Mouse (Mus musculus) natural killer cell, adult 2 months (primary cell): ENCODE measurements around the gene Cdk19.

Experiments used
- DNase-seq, 2 experiments: peaks; one replicate each; pipeline ENCODE4 v3.0.0; 2022; ENCODE audit warnings: low spot score in 2 of 2

The Cdk19 gene

GRCm38 (mm10) chr10:40440740-40441139 lies 101.4 kb downstream of the Cdk19 start:
- no peak for DNase-seq

GRCm38 (mm10) chr10:40442076-40442475 lies 102.7 kb downstream of the Cdk19 start:
- no peak for DNase-seq

- DNase-seq = no peak
These were observed 104.0 kb downstream of the Cdk19 start for GRCm38 (mm10) chr10:40443371-40443770.

- DNase-seq = no peak
These were observed 104.5 kb downstream of the Cdk19 start for GRCm38 (mm10) chr10:40443806-40444357.

GRCm38 (mm10) chr10:40444586-40444985 lies 105.2 kb downstream of the Cdk19 start:
- no peak for DNase-seq

GRCm38 (mm10) chr10:40446088-40446604 lies 106.8 kb downstream of the Cdk19 start:
- no peak for DNase-seq

- no peak for DNase-seq
These were observed 107.3 kb downstream of the Cdk19 start for GRCm38 (mm10) chr10:40446630-40447029.

- DNase-seq = no peak
These were observed 107.9 kb downstream of the Cdk19 start for GRCm38 (mm10) chr10:40447295-40447694.

GRCm38 (mm10) chr10:40447921-40448320 lies 108.6 kb downstream of the Cdk19 start:
- peak in 1 of 2 experiments; percentile 5 for DNase-seq

GRCm38 (mm10) chr10:40448444-40448843 lies 109.1 kb downstream of the Cdk19 start:
- DNase-seq = no peak

GRCm38 (mm10) chr10:40449571-40449970 lies 110.2 kb downstream of the Cdk19 start:
- DNase-seq = no peak

GRCm38 (mm10) chr10:40450171-40450570 lies 110.8 kb downstream of the Cdk19 start:
- no peak for DNase-seq

- no peak for DNase-seq
These were observed 117.8 kb downstream of the Cdk19 start for GRCm38 (mm10) chr10:40457116-40457515.

- no peak for DNase-seq
These were observed 119.8 kb downstream of the Cdk19 start for GRCm38 (mm10) chr10:40459141-40459540.

GRCm38 (mm10) chr10:40461362-40461761 lies 122.0 kb downstream of the Cdk19 start:
- no peak for DNase-seq

GRCm38 (mm10) chr10:40462257-40462656 lies 122.9 kb downstream of the Cdk19 start:
- peak in 1 of 2 experiments; percentile 21 for DNase-seq

- no peak for DNase-seq
These were observed 128.0 kb downstream of the Cdk19 start for GRCm38 (mm10) chr10:40467174-40467911.

- DNase-seq = no peak
These were observed 128.5 kb downstream of the Cdk19 start for GRCm38 (mm10) chr10:40467912-40468254.

GRCm38 (mm10) chr10:40469145-40469544 lies 129.8 kb downstream of the Cdk19 start:
- DNase-seq = no peak

GRCm38 (mm10) chr10:40476535-40477285 lies 137.3 kb downstream of the Cdk19 start:
- DNase-seq = peak in 1 of 2 experiments; percentile 67

- DNase-seq = peak in 1 of 2 experiments; percentile 49
These were observed 138.2 kb downstream of the Cdk19 start for GRCm38 (mm10) chr10:40477426-40478075.

- DNase-seq = no peak
These were observed 139.3 kb downstream of the Cdk19 start for GRCm38 (mm10) chr10:40478626-40479025.
